Mouse (Mus musculus): ENCODE measurements around the gene Fam213b. TPM values are rescaled to one million over a fixed set of nuclear protein-coding genes. Genes with fewer than 3 reads are reported as not detected.

Fam213b gene
- total RNA-seq, 2 experiments from 2014 or later = 2.3 to 8.8 TPM

- ATAC-seq (replicated peaks; ENCODE audit: low FRiP score, poor library complexity, severe bottlenecking) = no peak
Observed at GRCm38 (mm10) chr4:154887593-154888250, 11.2 kb downstream of the Fam213b start.

- ATAC-seq (replicated peaks; ENCODE audit: low FRiP score, poor library complexity, severe bottlenecking) = no peak
Observed at GRCm38 (mm10) chr4:154886876-154887592, 11.9 kb downstream of the Fam213b start.

- ATAC-seq (replicated peaks; ENCODE audit: low FRiP score, poor library complexity, severe bottlenecking) = no peak
Observed at GRCm38 (mm10) chr4:154885416-154885815, 13.5 kb downstream of the Fam213b start.

GRCm38 (mm10) chr4:154882014-154882659 is 16.8 kb downstream of the Fam213b start:
- ATAC-seq (replicated peaks; ENCODE audit: low FRiP score, poor library complexity, severe bottlenecking) = peak; percentile 50

- peak; percentile 84 for ATAC-seq (replicated peaks; ENCODE audit: low FRiP score, poor library complexity, severe bottlenecking)
Observed at GRCm38 (mm10) chr4:154880730-154881129, 18.2 kb downstream of the Fam213b start.

GRCm38 (mm10) chr4:154877864-154878548 is 20.9 kb downstream of the Fam213b start:
- peak; percentile 71 for ATAC-seq (replicated peaks; ENCODE audit: low FRiP score, poor library complexity, severe bottlenecking)

- no peak for ATAC-seq (replicated peaks; ENCODE audit: low FRiP score, poor library complexity, severe bottlenecking)
Observed at GRCm38 (mm10) chr4:154873186-154873585, 25.7 kb downstream of the Fam213b start.

GRCm38 (mm10) chr4:154871757-154872251 is 27.1 kb downstream of the Fam213b start:
- ATAC-seq (replicated peaks; ENCODE audit: low FRiP score, poor library complexity, severe bottlenecking) = no peak

GRCm38 (mm10) chr4:154870721-154871120 is 28.2 kb downstream of the Fam213b start:
- ATAC-seq (replicated peaks; ENCODE audit: low FRiP score, poor library complexity, severe bottlenecking) = no peak

GRCm38 (mm10) chr4:154869440-154869839 is 29.5 kb downstream of the Fam213b start, which contains the start of gene Mmel1:
Gene Mmel1 (plus strand): TSS chr4:154869585.
- no peak for ATAC-seq (replicated peaks; ENCODE audit: low FRiP score, poor library complexity, severe bottlenecking)

- ATAC-seq (replicated peaks; ENCODE audit: low FRiP score, poor library complexity, severe bottlenecking) = no peak
Observed at GRCm38 (mm10) chr4:154867257-154867656, 31.7 kb downstream of the Fam213b start.

- no peak for ATAC-seq (replicated peaks; ENCODE audit: low FRiP score, poor library complexity, severe bottlenecking)
Observed at GRCm38 (mm10) chr4:154866391-154866790, 32.5 kb downstream of the Fam213b start.

- no peak for ATAC-seq (replicated peaks; ENCODE audit: low FRiP score, poor library complexity, severe bottlenecking)
Observed at GRCm38 (mm10) chr4:154864961-154865760, 33.8 kb downstream of the Fam213b start.

- ATAC-seq (replicated peaks; ENCODE audit: low FRiP score, poor library complexity, severe bottlenecking) = 0 out of 2 replicates have a peak, but pooled peaks have one; percentile 25
Observed at GRCm38 (mm10) chr4:154864271-154864771, 34.6 kb downstream of the Fam213b start.

GRCm38 (mm10) chr4:154863436-154863935 is 35.4 kb downstream of the Fam213b start:
- ATAC-seq (replicated peaks; ENCODE audit: low FRiP score, poor library complexity, severe bottlenecking) = no peak

GRCm38 (mm10) chr4:154861967-154862366 is 37.0 kb downstream of the Fam213b start:
- no peak for ATAC-seq (replicated peaks; ENCODE audit: low FRiP score, poor library complexity, severe bottlenecking)

GRCm38 (mm10) chr4:154858601-154859000 is 40.3 kb downstream of the Fam213b start:
- ATAC-seq (replicated peaks; ENCODE audit: low FRiP score, poor library complexity, severe bottlenecking) = no peak

- ATAC-seq (replicated peaks; ENCODE audit: low FRiP score, poor library complexity, severe bottlenecking) = no peak
Observed at GRCm38 (mm10) chr4:154857366-154858240, 41.3 kb downstream of the Fam213b start.
